Mouse (Mus musculus) MEL (cell line): Measurements from ENCODE around the gene Azgp1. TPM values are rescaled to one million over a fixed set of nuclear protein-coding genes. Genes with fewer than 3 reads are reported as not detected.
"Not testable (repeated sequence)": the region's sequence is repeated elsewhere in the genome, so short reads cannot be mapped to it uniquely, and the experiment has no call there.

ENCODE experiments used
- DNase-seq: peaks from one replicate; pipeline ENCODE4 v3.0.0; 2011; ENCODE audit warnings: low read depth, low spot score
- H3K27ac ChIP-seq: 2 replicates; pipeline ENCODE4 v1.5.1; 2012; ENCODE audit warnings: low read depth, mild to moderate bottlenecking, control low read depth, low read length, moderate library complexity; ENCODE audit not compliant: control insufficient read depth
- H3K27me3 ChIP-seq, 2 experiments: fragments of 150-350 bp in 1 of 2; sonication (generic) in 1 of 2; 2 replicates each; pipeline ENCODE4 v1.6.1; 2012; ENCODE audit warnings: low read length in 2 of 2, mild to moderate bottlenecking in 2 of 2, improper control_type of control experiment in 1 of 2, moderate library complexity in 1 of 2; ENCODE audit not compliant: insufficient read depth in 2 of 2, control insufficient read depth in 1 of 2
- H3K36me3 ChIP-seq, 2 experiments: 2 replicates each; pipeline ENCODE4 v1.6.1; 2012 to 2014; ENCODE audit warnings: low read length in 2 of 2, improper control_type of control experiment in 1 of 2, inconsistent platforms in 1 of 2, mild to moderate bottlenecking in 1 of 2; ENCODE audit not compliant: insufficient read depth in 2 of 2, control insufficient read depth in 1 of 2
- H3K4me1 ChIP-seq, 2 experiments: fragments of 150-350 bp in 1 of 2; sonication (generic) in 1 of 2; 2 replicates each; pipeline ENCODE4 v1.6.1; 2012; ENCODE audit warnings: low read length in 2 of 2, improper control_type of control experiment in 1 of 2, mild to moderate bottlenecking in 1 of 2; ENCODE audit not compliant: insufficient read depth in 2 of 2, control insufficient read depth in 1 of 2
- H3K4me3 ChIP-seq, 2 experiments: fragments of 150-350 bp in 1 of 2; sonication (generic) in 1 of 2; 2 replicates each; pipeline ENCODE4 v1.5.1; 2012; ENCODE audit warnings: low read depth in 2 of 2, low read length in 2 of 2, mild to moderate bottlenecking in 2 of 2, moderate library complexity in 2 of 2, control low read depth in 1 of 2, improper control_type of control experiment in 1 of 2; ENCODE audit not compliant: control insufficient read depth in 1 of 2, insufficient read depth in 1 of 2
- H3K79me2 ChIP-seq: 2 replicates; pipeline ENCODE4 v1.6.1; 2012; ENCODE audit warnings: mild to moderate bottlenecking, low read length, moderate library complexity; ENCODE audit not compliant: control insufficient read depth, poor library complexity, insufficient read depth
- H3K9ac ChIP-seq: 2 replicates; pipeline ENCODE4 v1.6.1; 2012; ENCODE audit warnings: low read depth, mild to moderate bottlenecking, control low read depth, low read length, moderate library complexity; ENCODE audit not compliant: control insufficient read depth, poor library complexity, severe bottlenecking
- H3K9me3 ChIP-seq: fragments of 150-350 bp; sonication (generic); replicated peaks from 2 replicates; pipeline ENCODE4 v1.6.1; 2012; ENCODE audit warnings: mild to moderate bottlenecking, low read length, improper control_type of control experiment, moderate library complexity; ENCODE audit not compliant: insufficient read depth
- MYC ChIP-seq: IDR thresholded peaks from 2 replicates; pipeline ENCODE4 v1.6.1; 2011; ENCODE audit warnings: low read depth, mild to moderate bottlenecking, low read length, improper control_type of control experiment, moderate library complexity
- RCOR1 ChIP-seq: IDR thresholded peaks from 2 replicates; pipeline ENCODE4 v1.6.1; 2012; ENCODE audit warnings: low read depth, mild to moderate bottlenecking, inconsistent platforms, low read length, improper control_type of control experiment
- polyA plus RNA-seq, 2 experiments: library from polyadenylated mRNA; stranded (reverse) in 1 of 2; unstranded in 1 of 2; fragments of >175 nt in 1 of 2; fragments of >200 nt in 1 of 2; gene quantifications; 2 replicates each; pipeline versions ENCODE4 v1.2.1 to v1.2.4; 2012; ENCODE audit warnings: low replicate concordance in 2 of 2, low read depth in 1 of 2; ENCODE audit not compliant: insufficient read length in 2 of 2, insufficient read depth in 1 of 2, missing spikeins in 1 of 2
- total RNA-seq: library from RNA; depleted of rRNA; stranded (reverse); fragments of 300-350 nt; gene quantifications from 2 replicates; pipeline ENCODE4 v1.2.3, GENCODE M21; 2012; rRNA removed

The Azgp1 gene
- total and polyA plus RNA-seq, 3 experiments: not detected

- H3K9ac ChIP-seq: no peak overlapping the region
Measured at GRCm38 (mm10) chr5:138016997-138017396, 35.7 kb downstream of the Azgp1 start.

GRCm38 (mm10) chr5:138019577-138019976 is 38.3 kb downstream of the Azgp1 start:
- not testable (repeated sequence) for DNase-seq, H3K4me1 ChIP-seq, H3K79me2 ChIP-seq, H3K27me3 ChIP-seq, H3K36me3 ChIP-seq, H3K27ac ChIP-seq, H3K4me3 ChIP-seq, H3K9me3 ChIP-seq, H3K9ac ChIP-seq

More at GRCm38 (mm10) chr5:138016997-138017396, 35.7 kb downstream of the Azgp1 start:
- H3K79me2 ChIP-seq: no peaks in the 10 kb centered on the region
- H3K9me3 ChIP-seq: no peaks in the 10 kb centered on the region
- H3K4me1 ChIP-seq: no peaks in the 10 kb centered on the region
- H3K27me3 ChIP-seq: no peaks in the 10 kb centered on the region; a peak in 1 of 4 replicates
- DNase-seq: no peak
- H3K4me3 ChIP-seq: no peak overlapping the region
- H3K27ac ChIP-seq: no peak overlapping the region
- TF ChIP-seq MYC (no peak), RCOR1 (no peak)
- no peaks in the 10 kb centered on the region for H3K36me3 ChIP-seq

DNA sequence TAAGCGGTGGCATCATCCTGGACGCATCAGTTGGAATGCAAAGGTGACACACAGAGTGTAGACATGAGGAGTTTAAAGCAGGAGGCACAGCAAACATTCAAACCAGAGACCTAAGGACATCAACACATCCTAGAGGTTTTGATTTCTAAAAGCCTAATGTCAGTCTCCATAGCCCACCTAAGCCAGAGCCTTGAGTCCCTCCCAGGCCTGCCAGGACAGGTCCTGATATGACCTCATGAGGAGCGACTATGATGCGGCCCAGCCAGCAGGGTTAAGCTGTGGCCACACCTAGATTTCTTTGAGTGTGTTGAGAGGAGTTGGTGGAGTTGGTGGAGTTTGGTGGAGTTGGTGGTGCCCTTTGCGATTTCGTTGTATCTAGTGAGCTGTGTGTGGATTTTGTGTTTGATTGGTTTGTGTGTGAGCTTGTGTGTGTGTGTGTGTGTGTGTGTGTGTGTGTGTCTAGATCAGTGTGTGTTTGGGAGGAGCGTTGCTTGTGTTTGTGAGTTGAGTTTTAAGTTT is 39.7 kb downstream of the Azgp1 start, which contains the start of the genes Smok3a and Smok3b:
Gene Smok3a (plus strand): TSS at position 301 of the 519 bp plus-strand sequence.
Gene Smok3b (plus strand): TSS at position 469 of the 519 bp plus-strand sequence.
- not testable (repeated sequence) for H3K79me2 ChIP-seq, H3K27ac ChIP-seq, H3K9me3 ChIP-seq, H3K9ac ChIP-seq, H3K4me3 ChIP-seq, DNase-seq, H3K36me3 ChIP-seq, H3K4me1 ChIP-seq, H3K27me3 ChIP-seq

Other genes starting within 250 kb of the Azgp1 start
- 0.39 and 0.42 TPM in 2 replicates for gene Nyap1, start 239.9 kb upstream of the Azgp1 start, total RNA-seq
- 1 to 10 TPM in 1 of 2 experiments, not detected in 1; 1.1 TPM for gene Nyap1, start 239.9 kb upstream of the Azgp1 start, polyA plus RNA-seq
- gene Tsc22d4, start 235.8 kb upstream of the Azgp1 start, total RNA-seq: 52.7 and 58.3 TPM in 2 replicates
- 100 to 1,000 TPM in 1 of 2 experiments, not detected in 1; 203 TPM for gene Tsc22d4, start 235.8 kb upstream of the Azgp1 start, polyA plus RNA-seq
- gene Ppp1r35, start 202.7 kb upstream of the Azgp1 start, total RNA-seq: 35.0 and 35.8 TPM in 2 replicates
- gene Ppp1r35, start 202.7 kb upstream of the Azgp1 start, polyA plus RNA-seq: 10 to 100 TPM in 1 of 2 experiments, not detected in 1; 46.2 TPM
- 49.1 and 58.7 TPM in 2 replicates for gene Mepce, start 193.9 kb upstream of the Azgp1 start, total RNA-seq
- gene Mepce, start 193.9 kb upstream of the Azgp1 start, polyA plus RNA-seq: 10 to 100 TPM in 1 of 2 experiments, not detected in 1; 74.2 TPM
- 5.6 and 11.1 TPM in 2 replicates for gene Zcwpw1, start 193.7 kb upstream of the Azgp1 start, total RNA-seq
- 10 to 100 TPM in 1 of 2 experiments, not detected in 1; 16.0 TPM for gene Zcwpw1, start 193.7 kb upstream of the Azgp1 start, polyA plus RNA-seq
- 0.36 and 1.5 TPM in 2 replicates for gene Pilra, start 145.2 kb upstream of the Azgp1 start, total RNA-seq
- gene Pilra, start 145.2 kb upstream of the Azgp1 start, polyA plus RNA-seq: under 1 TPM in 1 of 2 experiments, not detected in 1; 0.89 TPM
- gene Pilrb1, start 123.4 kb upstream of the Azgp1 start, total RNA-seq: 4.4 and 12.1 TPM in 2 replicates
- 1 to 10 TPM in 1 of 2 experiments, not detected in 1; 4.5 TPM for gene Pilrb1, start 123.4 kb upstream of the Azgp1 start, polyA plus RNA-seq
- 32.1 and 71.7 TPM in 2 replicates for gene Pilrb2, start 109.7 kb upstream of the Azgp1 start, total RNA-seq
- gene Pilrb2, start 109.7 kb upstream of the Azgp1 start, polyA plus RNA-seq: 10 to 100 TPM in 1 of 2 experiments, not detected in 1; 25.9 TPM
- gene Cyp3a13, start 59.9 kb upstream of the Azgp1 start, total RNA-seq: not detected in 2 replicates
- not detected for gene Cyp3a13, start 59.9 kb upstream of the Azgp1 start, polyA plus RNA-seq
- not detected in 2 replicates for gene Gjc3, start 18.4 kb upstream of the Azgp1 start, total RNA-seq
- gene Gjc3, start 18.4 kb upstream of the Azgp1 start, polyA plus RNA-seq: not detected
- not detected in 2 replicates for gene Smok3a, start 39.7 kb downstream of the Azgp1 start, total RNA-seq
- gene Smok3a, start 39.7 kb downstream of the Azgp1 start, polyA plus RNA-seq: not detected
- gene Smok3b, start 39.9 kb downstream of the Azgp1 start, total RNA-seq: not detected in 2 replicates
- not detected for gene Smok3b, start 39.9 kb downstream of the Azgp1 start, polyA plus RNA-seq
- not detected in 2 replicates for gene Smok3c, start 71.7 kb downstream of the Azgp1 start, total RNA-seq
- not detected for gene Smok3c, start 71.7 kb downstream of the Azgp1 start, polyA plus RNA-seq
- gene Zkscan1, start 103.6 kb downstream of the Azgp1 start, total RNA-seq: 11.5 and 13.4 TPM in 2 replicates
- gene Zkscan1, start 103.6 kb downstream of the Azgp1 start, polyA plus RNA-seq: 10 to 100 TPM; 10.6 to 51.7 TPM
- 7.6 and 9.0 TPM in 2 replicates for gene Zscan21, start 135.4 kb downstream of the Azgp1 start, total RNA-seq
- 10 to 100 TPM in 1 of 2 experiments, not detected in 1; 10.5 TPM for gene Zscan21, start 135.4 kb downstream of the Azgp1 start, polyA plus RNA-seq
- gene Zfp113, start 174.2 kb downstream of the Azgp1 start, total RNA-seq: 5.4 and 6.9 TPM in 2 replicates
- 1 to 10 TPM in 1 of 2 experiments, not detected in 1; 6.8 TPM for gene Zfp113, start 174.2 kb downstream of the Azgp1 start, polyA plus RNA-seq
- gene Cops6, start 179.6 kb downstream of the Azgp1 start, total RNA-seq: 52.6 and 63.7 TPM in 2 replicates
- gene Cops6, start 179.6 kb downstream of the Azgp1 start, polyA plus RNA-seq: 100 to 1,000 TPM in 1 of 2 experiments, not detected in 1; 152 TPM
- gene Ap4m1, start 190.5 kb downstream of the Azgp1 start, total RNA-seq: 19.1 and 22.2 TPM in 2 replicates
- 10 to 100 TPM in 1 of 2 experiments, not detected in 1; 38.5 TPM for gene Ap4m1, start 190.5 kb downstream of the Azgp1 start, polyA plus RNA-seq
- gene Mcm7, start 190.9 kb downstream of the Azgp1 start, total RNA-seq: 202 TPM in 2 replicates
- 100 to 1,000 TPM; 255 to 565 TPM for gene Mcm7, start 190.9 kb downstream of the Azgp1 start, polyA plus RNA-seq
- 52.6 and 59.6 TPM in 2 replicates for gene Taf6, start 205.9 kb downstream of the Azgp1 start, total RNA-seq
- 10 to 100 TPM in 1 of 2 experiments, not detected in 1; 94.7 TPM for gene Taf6, start 205.9 kb downstream of the Azgp1 start, polyA plus RNA-seq
- 7.8 TPM in 2 replicates for gene Cnpy4, start 206.0 kb downstream of the Azgp1 start, total RNA-seq
- gene Cnpy4, start 206.0 kb downstream of the Azgp1 start, polyA plus RNA-seq: 10 to 100 TPM in 1 of 2 experiments, not detected in 1; 12.1 TPM
- gene Mblac1, start 212.8 kb downstream of the Azgp1 start, total RNA-seq: 5.0 and 5.2 TPM in 2 replicates
- 1 to 10 TPM in 1 of 2 experiments, not detected in 1; 5.7 TPM for gene Mblac1, start 212.8 kb downstream of the Azgp1 start, polyA plus RNA-seq
- gene Nxpe5, start 244.4 kb downstream of the Azgp1 start, total RNA-seq: not detected in 2 replicates
- gene Nxpe5, start 244.4 kb downstream of the Azgp1 start, polyA plus RNA-seq: not detected